Mouse (Mus musculus): ENCODE measurements around the gene Tpra1.

- TF ChIP-seq POLR2A (IDR thresholded peaks at IDR 0.05; ENCODE audit: borderline replicate concordance, extremely low read depth, insufficient read depth, insufficient read length, poor library complexity, severe bottlenecking) (no peak), CTCF (IDR thresholded peaks at IDR 0.05; ENCODE audit: borderline replicate concordance, extremely low read depth, insufficient read depth, insufficient read length) (no peak)
Measured at GRCm38 (mm10) chr6:88946442-88946841, 44.4 kb downstream of the Tpra1 start.
